Mouse (Mus musculus) right cerebral cortex, postnatal 14 days (tissue): ENCODE results near the gene Adgb.
"Not testable (repeated sequence)": the region's sequence is repeated elsewhere in the genome, so short reads cannot be mapped to it uniquely, and the experiment has no call there.

Experiments used
- DNase-seq: peaks from one replicate; pipeline ENCODE4 v3.0.0; 2022

Adgb gene

DNA sequence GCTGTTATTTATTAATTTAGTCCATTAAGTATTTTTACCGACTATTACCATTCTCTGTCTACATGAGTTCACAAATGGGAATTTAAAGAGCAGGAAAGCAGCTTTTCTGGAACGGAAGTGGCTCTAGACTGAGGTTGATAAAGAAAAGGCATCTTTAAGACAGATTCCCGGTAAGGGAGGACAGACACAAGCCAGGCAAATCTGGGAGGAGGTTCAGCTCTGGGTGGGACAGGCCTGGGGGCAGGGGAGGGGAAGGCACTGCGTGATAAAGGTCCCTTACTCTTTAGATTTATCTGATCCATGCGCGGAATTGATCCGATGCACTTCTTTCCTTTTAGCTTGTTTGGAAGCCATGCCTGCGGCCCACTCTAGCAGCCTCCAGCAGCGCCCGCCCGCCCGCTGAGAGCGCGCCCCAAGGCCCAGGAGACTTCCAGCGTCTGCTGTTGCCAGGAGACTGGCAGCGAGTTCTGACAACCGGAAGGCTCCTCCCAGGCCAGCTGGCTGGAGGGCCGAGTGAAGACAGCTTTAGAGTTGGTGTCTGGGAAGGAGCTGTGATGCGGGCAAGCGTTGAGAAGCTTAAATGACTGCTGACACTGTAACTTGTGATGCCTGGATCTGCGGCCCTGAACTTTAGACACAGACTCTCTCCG, at the start of gene Adgb:
Gene Adgb, minus strand, starts transcription at position 366 of the 650 bp plus-strand sequence.
- peak; percentile 63 for DNase-seq

GRCm38 (mm10) chr10:10480139-10480538, 8.0 kb upstream of the Adgb start:
- DNase-seq, result no peak

- DNase-seq, result not testable (repeated sequence)
These were observed 5.3 kb upstream of the Adgb start for GRCm38 (mm10) chr10:10477429-10477828.

- DNase-seq, result no peak
These were observed 4.8 kb upstream of the Adgb start for GRCm38 (mm10) chr10:10476956-10477355.

- no peak for DNase-seq
These were observed 4.4 kb upstream of the Adgb start for GRCm38 (mm10) chr10:10476549-10476948.

DNA sequence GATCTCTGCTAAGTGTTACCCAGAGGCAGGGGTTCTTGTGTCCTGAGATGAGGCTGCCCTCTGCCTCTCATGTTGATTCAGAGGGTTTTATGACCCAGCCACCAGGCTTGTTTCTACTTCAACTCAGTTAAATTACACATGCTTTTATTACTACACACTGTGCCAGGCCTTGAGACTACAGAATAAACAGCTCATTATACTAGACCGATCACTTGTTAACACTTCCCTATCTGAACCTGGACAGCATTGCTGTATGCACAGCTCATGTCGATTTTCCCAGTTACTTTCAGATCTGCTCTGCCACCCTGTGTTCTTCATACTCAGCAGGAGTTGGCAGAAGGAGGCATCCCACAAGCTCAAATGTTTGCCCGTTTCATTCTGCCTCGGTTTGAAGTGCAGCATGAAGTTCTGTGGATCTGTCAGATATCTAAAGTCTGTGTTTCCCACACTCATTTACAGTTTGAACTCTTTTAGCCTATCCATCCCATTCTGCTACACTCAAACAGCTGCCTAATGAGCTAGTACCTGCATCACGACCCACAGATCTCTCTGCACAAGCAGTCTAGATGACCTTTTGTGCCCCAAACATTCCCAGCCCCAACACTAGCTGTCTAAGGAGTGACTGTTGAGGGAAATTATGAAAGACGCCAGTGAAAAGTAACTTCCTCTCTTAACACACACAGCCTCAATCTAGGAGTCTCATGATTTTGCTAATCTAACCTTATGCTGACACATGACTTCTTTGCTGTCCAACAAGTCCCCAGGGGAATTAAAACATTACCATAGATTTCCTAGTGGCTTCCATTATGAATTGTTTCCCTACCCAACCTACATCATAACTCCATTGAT, 3.2 kb downstream of the Adgb start:
- no peak for DNase-seq

DNA sequence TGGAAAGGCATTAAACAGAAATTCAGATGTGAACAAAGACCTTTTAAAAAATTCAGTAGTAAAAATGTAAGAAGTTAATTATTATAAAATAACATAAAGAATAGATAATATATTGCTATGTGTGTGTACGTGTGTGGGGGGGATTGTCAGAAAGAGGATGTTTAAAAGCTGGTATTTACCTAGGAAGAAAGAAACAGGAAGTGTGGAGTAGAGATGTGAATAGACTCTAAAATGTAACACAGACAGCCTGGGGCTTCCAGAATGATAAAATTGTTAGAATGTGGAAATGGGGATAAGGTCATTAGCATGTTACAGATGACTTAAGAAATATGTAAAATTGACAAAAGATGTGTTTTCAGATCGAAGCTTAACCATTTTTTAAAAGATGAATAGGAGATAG, 12.0 kb downstream of the Adgb start:
- no peak for DNase-seq

DNA sequence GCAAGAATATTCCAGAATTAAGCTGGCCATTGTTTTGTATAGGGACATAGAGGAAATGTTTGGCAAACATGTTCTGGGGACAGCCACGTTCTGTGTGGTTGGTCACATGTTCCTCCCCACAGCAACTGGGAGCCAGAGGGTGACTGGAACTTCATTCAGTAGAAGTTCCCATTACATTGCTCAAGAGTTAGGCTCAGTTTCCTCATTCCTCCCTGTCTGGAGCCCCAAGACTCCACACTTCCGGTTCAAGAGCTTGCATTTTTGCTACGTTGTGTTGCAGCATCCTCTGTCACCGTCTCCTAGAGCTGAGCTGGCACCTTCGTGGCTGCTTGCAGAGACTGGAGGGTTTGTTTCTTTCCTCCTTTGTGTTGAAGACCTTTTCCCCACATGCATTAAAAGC, 15.1 kb downstream of the Adgb start:
- no peak for DNase-seq

DNA sequence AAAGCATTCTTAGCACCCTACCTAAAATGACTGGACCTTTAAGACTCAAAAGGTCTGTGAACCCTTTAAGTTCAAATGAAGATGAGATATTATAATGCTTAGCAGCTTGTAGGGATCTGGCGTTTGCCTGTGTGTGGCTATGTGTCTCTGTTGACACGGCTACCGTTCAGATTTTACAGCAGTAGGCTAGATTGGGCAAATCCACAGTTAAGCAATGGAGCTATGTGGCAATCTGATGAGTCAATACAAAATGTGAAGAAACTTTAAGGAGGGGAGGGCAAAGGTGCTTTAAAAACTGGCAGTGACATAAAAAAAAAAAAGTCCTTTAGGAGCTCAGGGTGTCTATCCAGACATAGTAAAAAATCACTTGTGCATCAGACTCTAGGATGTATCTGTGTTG, 23.1 kb downstream of the Adgb start:
- no peak for DNase-seq

DNA sequence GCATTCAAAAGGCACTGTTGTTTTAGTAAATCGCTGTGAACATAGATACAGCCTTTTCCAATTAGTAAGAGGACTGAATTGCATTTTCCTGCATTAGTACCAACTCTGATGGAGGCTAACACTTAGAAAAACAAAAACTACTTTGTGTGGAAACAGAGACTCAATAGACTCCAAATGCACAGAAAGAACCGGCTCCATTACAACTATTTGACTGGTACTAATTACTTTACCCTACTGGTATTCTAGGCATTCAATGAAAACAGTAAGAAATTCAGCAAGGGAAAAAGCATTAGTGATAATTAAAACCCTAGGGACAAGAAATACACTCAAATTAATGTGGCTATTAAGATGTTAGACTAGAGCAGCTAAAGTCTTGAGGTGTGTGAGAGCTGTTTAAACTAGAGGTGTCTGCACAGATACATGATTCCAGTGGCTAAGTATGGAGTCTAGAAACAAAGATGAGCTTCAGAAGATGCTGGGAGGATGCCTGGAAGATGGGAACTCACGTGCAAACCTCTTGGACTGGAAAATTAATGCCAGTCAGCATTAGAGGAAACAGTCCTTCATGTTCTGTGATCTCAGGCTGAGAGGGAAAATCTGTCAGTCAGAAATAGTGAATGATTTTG, 27.2 kb downstream of the Adgb start:
- no peak for DNase-seq

- DNase-seq, result no peak
These were observed 28.6 kb downstream of the Adgb start for GRCm38 (mm10) chr10:10443558-10443957.

GRCm38 (mm10) chr10:10435014-10435413, 37.1 kb downstream of the Adgb start:
- DNase-seq, result no peak

DNA sequence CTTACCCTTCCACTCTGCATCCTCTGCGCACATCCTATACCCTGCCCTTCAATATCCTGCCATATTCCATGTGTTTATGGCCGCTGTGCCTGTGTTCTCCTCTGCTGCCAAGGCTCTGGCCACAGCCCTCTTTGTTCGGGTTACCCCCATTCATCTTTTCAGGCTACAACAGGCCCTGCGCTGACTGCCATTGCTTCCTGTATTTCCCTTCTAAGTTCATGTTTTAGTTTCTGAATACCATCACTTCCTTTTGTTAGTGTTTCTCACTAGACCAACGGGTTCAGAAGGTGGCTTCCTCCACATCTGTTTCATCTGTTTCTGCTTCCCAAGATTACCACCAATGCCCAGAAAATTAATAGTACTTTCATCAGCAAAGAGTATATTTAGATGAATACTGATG, 42.5 kb downstream of the Adgb start:
- DNase-seq, result no peak

DNA sequence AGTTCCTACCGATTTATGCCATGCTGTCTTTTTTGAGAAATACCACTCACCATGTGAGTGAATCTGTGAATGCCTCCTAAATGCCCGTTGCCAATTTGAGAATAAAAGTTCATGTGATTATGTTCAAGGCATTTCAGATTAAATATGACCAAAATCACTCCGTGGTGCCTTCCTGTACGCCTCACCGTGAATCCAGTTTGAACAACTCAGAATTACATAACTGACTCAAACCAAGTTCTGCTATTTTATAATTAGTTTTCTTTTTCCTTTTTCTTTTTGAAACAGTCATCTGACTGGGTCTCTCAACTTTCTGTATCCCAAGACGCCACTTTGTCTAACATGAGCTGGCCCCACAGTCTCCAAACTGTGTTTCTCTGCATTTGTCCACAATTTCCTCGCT, 43.1 kb downstream of the Adgb start:
- DNase-seq, result no peak

GRCm38 (mm10) chr10:10424383-10424782, 47.7 kb downstream of the Adgb start:
- no peak for DNase-seq

DNA sequence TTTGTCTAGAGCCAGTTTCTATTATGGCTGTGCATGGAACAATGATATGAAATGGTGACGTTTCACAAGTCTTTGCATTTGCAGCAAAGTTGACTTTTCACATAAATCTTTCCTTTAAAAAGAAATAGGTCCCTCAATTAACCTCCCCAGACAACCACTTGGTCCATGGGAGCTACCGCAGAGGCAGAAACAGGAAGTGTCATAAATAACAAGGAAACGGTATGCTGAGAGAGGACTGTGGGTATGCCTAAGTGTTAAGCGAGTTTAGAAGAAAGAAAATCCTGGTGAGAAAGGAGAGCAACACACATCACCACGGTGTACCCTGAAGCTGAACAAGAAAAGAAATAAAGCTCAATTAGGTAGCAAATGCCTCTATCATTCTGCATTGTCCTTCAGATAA, 61.1 kb downstream of the Adgb start:
- DNase-seq, result no peak

GRCm38 (mm10) chr10:10408166-10408565, 64.0 kb downstream of the Adgb start:
- no peak for DNase-seq

DNA sequence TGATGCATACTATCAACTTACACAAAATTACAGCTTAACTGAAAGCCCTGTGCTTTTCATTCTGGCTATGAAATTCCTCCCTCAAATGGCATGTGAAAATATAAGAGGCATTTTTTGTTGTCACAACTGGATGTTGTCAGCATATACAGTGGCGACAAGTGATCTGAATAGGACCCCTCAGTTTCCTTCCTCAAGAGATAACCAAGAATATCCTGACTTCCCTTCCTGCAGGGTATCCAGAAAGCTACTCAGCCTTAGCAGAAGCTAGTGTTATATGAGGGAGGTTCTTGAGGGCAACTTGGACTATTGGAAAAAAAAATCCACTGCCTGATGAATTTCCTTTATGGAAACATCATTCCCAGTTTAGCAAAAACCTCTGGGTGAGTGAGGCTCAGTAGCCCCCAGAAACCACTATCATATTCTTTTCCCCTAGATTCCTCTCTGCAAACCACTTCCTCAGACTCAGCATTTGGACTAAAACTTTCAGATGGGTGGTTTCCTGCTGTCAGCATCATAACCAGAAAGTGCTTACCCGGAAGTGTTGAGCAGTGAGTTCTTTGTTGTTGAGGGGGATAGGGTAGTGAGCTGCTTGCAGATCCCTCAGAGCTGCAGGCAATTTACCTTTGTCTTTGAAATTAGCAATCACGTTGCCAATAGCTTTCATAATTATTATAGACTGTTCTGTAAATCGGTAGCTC, 76.2 kb downstream of the Adgb start:
- no peak for DNase-seq

GRCm38 (mm10) chr10:10374629-10375028, 97.5 kb downstream of the Adgb start:
- no peak for DNase-seq

GRCm38 (mm10) chr10:10364025-10364424, 108.1 kb downstream of the Adgb start:
- DNase-seq, result no peak

GRCm38 (mm10) chr10:10355605-10356227, 116.4 kb downstream of the Adgb start:
- DNase-seq, result no peak

- DNase-seq, result no peak
These were observed 119.9 kb downstream of the Adgb start for GRCm38 (mm10) chr10:10352184-10352583.

- no peak for DNase-seq
These were observed 121.6 kb downstream of the Adgb start for GRCm38 (mm10) chr10:10350550-10350949.
